Mouse (Mus musculus): ENCODE measurements at regions not wholly inside any gene's neighbourhood (a gene's known extent, or its start where the extent isn't known, plus 50 kb on each side); places are given as distances from the start of the nearest gene placed in this dataset.

GRCm38 (mm10) chr2:80969354-80969753, 352.3 kb downstream of the Nup35 start:
- TF ChIP-seq CTCF (IDR thresholded peaks at IDR 0.05; ENCODE audit: low read depth) (no peak), EP300 (IDR thresholded peaks at IDR 0.05; ENCODE audit: low read depth) (no peak)
